Mouse (Mus musculus) urinary bladder, postnatal 4 days (tissue): ENCODE data around the gene Slit3.

Experiments used
- DNase-seq, 2 experiments: peaks; one replicate each; pipeline ENCODE4 v3.0.0; 2021 to 2022; ENCODE audit warnings: low spot score in 2 of 2

Gene Slit3

DNA sequence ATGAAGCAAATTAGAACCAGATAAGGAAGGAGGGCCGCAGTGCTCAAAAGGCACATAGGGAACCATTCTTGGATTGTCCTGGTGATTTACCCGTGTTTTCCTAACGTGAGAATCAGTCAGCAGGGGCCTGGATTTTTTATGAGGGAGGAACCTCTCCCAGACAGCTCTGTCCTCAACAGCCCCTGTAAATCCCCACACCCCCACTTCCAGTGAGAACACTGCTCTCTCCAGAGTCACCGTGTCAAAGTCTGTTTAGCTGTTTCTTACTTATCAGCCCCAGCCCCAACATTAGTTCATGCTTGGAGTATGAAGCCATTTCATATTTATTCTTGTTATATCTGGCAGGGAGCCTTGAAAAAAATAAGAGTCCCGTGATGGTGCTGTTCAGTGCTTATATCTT is 272.8 kb downstream of the Slit3 start:
- no peak for DNase-seq

DNA sequence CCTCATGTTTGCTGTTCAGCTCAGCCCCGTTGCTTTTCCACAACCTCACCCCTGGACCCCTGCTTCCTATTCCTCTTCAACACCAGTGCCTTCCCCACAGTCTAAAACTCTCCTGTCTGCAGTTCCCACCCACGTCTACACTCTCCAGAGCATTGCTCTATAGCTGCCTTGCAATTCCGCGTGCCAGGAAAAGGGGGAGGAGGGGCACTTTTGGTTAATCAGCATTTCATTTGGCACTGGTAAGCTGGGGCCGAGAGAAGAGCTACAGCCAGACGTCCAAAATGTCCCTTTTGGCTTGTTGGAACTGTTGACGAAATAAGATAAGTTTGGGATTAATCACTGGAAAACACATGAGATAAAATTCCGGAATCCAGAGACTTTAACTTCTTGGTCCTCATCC is 274.4 kb downstream of the Slit3 start:
- peak; percentile 40 to 67 for DNase-seq

DNA sequence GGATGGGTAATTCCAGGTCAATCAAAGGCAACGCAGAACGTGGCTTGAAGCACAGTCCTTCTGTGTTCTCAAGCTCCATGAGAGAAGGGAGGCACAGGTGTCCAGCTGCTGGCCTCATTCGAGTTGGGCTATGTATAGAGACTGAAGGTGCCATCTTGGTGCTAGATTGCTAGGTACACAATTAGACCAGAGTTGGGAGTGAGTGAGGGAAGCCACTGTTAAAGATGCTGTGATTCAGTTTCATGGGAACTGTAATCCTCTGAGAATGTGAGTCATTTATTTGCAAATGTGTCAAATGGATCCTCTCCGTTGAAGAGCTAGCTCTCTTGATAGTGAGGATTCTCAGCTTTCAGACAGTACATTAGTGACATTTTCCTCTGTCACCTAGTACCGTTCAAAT is 277.3 kb downstream of the Slit3 start:
- DNase-seq: no peak

DNA sequence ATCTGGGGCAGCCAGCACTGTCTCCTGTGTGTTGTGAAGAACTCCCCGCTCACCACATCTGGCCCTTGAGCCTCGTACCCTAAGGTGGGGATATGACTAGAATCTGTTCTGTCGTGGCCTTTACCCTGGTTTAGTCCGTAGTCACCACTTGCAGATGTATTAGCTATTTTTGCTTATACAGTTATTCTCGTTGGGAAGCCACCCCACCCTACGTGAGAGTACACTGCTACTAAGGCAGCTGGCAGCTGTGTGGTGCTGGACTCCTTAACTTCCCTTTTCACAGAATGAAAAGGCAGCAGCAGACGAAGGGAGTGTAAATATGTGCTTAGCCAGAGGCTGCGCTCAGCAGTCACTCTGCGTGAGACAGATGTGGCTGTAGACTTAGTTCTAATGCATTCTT is 282.5 kb downstream of the Slit3 start:
- no peak for DNase-seq

DNA sequence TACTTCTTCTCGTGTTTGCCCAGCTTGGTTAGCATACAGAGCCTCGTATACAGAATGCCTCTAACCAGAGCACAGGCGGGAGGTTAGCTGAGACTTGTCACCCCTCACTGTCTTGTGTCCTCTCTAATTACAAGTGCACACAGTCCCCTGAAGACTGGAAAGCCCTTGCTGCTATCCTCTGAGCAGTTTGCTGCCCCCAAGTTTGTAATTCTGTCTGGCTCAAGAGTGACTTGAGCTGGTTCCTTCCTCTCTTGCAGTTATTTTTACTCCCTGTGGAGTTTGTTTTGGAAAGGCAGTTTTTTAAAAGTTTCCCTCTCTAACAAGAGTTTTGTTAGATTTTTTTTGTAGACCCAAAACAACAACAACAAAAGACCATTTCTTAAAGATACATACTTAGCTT is 285.0 kb downstream of the Slit3 start:
- DNase-seq: no peak

DNA sequence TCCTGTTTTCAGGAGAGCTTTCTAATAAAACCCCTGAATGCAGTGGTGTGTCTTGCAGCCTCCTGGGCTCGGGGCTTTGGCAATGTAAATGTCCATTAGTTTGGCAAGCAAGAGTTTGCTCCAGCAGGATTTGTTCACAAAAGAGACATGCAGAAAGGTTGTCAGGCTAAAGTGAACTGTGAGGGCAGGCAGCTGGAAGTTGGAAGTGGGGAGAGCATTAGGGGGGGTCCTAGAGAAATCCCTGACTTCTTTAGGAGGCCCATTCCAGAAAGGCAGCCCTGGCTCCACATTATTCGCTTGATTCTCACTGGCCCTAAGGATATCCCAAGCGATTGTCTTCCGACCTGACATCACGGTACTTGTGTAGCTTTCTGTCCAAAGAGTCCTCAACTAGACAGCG is 285.5 kb downstream of the Slit3 start:
- DNase-seq: no peak

DNA sequence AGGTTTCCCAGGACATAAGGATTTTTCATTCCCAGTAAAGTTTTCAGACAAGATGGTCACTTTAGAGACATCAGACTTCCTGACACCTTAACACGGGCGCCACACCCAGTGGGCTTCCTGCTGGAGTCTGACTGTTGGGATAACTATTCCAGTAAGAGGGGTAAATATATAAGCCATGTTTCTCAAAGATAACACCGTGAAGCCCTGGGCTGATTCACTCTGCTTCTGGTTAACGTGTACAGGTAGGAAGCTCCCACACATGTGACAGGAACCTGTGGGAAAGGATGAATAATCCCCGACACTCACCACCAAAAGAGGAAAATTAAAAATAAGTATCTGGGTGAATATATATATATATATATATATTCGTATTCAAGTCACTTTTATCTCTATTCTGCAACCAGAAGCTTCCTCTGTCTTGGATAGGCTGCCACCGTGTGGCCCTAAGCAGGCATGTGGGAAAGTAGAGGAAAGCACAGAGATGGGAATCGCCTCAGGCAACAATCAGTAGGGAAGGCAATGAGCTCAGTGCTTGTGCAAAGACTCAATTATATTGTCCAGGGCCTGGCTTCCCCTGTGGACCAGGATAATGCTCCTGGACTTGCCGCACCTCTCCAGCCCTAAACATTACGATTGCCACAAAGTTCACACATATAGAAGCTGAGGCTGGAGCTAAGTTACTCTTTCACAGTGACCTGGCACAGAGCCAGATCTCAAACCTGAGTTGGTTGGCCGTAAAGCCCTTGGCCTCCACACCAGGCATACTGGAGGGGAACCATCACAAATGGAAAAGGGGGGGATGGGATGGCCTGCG is 286.5 kb downstream of the Slit3 start:
- peak; percentile 65 for DNase-seq

DNA sequence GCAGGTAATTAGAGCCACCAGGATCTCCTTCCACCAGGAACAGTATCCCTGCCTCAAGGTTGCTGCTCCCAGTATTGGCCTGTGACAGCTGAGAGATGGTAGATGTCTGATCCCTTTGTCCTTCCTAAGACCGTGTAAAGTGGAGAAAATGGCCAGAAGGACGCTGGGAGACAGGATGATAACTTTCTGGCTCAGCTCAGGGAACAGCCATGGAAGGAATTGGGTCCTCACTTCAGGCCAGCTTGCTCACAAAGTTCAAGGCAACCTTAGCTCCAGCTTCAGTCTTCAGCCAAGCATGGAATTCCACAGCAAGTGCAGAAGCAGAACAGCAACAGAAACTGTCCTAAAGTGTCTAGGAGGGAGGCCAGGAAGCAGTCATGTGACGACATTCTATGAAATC is 289.4 kb downstream of the Slit3 start:
- no peak for DNase-seq

DNA sequence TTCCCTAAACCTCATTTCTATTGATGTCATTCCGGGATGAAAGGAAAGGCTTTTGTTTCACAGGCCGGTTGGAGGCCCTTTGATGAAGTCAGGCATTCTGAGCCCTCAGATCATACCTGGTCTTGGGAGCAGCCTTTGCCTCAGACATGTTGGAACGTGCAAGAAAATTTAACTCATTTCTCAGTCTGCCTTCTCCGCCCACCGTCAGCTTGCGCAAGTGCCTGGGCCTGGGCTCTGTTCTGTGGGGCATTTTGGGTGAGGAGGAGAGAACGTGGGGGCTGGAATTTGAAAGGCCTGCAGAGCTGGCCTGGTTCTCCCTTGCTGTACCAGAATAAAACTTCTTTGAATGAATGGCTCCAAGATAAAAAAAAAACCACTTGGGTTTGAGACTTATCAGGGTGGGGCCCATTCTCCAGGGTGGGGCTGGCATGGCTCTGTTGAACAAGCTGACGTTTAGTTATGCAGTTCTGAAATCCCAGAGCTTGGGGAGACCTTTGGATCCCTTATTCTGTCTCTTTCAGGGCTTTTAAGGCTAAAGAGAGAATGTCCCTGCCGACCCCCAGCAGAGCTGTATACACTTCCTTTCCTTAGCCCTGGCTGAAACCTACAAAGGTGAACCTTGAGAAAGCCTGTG is 294.9 kb downstream of the Slit3 start:
- DNase-seq: no peak

DNA sequence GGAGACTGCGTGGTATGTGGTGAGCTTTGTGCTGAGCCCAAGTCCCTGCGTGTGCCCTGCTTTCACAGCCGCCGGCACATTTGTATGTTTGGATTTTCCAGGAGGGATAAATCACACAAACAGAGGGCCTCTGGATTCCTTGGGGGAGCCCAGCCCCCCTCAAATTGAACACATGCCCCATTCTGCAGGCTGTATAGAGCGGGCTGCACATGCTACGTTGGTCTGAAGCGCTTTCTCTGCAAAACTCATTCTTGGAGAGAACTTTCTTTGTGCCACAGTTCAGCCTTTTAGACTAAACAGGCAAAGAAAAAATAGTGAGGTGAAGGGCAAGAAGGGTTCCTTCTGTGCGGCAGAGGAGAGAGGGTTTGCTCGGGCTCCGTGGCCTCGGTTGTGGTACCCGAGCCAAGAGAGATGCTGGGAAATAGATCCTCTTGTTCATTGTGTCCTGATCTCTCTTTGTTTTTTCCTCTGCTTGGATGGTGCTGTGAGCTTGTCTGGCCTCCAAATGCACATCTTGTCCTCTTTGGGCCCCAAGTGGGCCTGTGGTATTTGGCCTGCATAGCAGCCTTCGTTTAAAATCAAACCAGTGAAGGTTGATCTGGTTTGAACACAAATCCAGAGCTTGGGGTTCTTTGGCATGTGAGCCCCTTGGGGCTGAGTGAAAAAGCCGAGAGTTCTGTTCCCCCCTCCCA is 295.5 kb downstream of the Slit3 start:
- peak in 1 of 2 experiments; percentile 44 for DNase-seq

DNA sequence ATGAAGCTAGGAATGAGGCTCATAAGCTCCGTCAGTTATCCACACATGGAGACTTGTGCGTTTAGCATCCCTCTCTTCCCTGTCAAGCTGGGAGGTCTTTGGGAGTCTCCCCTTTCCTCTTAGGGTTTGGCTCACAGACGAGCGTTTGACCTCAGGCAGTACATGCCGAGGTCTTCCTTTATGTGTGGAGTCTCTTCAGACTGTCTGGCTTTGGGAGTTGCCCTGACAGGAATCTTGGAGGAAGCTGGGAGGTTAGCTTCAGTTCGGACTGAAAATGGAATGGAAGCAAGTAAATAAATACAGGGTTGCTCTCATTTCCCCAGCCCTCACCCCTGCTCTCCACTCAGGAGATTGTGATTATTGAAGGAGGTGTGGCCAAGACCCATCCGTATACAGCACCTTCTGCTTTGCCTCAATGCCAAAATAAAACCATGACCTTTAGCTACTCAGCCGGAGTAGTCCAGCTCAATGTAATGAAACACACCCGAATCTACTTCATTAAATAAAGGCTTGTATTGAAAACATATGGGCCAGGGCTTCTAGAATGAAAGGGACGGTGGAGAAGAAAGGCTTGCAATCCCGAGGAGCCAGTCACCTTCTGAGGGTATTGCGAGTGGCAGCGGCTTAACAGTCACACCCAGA is 297.0 kb downstream of the Slit3 start:
- no peak for DNase-seq

DNA sequence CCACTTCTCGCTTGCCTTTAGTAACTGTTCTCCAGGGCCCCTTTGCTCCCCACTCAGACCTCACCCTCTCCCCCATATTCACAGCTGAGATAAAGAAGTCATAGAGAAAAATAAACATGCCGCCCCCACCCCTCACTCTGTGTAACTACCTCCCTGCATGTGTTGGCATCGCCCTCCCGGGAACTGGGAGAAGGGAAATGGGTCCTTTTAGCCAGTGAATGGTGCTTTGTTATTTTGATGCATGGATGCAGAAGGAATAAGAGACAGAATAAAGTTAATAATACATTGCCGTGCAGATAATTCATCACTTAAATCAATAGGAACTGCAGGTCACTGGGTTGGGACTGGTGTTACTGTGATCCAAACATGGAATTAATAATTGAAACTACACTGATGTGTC is 298.0 kb downstream of the Slit3 start:
- no peak for DNase-seq

DNA sequence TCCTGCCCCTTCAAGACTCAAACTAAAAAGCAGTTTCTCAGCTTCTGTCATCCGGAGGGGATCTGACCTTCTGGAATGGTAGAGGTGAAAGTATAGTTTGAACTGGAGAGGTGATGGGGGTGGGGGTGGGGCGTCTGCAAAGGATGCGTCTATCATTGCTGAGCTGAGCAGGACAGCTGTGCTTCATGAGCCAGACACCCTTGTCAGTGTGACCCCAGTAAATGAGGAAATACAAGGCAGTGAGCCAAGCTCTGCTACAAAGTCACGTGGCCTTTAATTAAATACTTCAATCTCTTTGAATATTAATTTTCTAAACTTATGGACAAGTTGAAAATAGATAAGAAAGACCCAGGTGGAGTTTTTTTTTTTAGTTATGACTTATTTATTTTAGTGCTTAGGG is 300.7 kb downstream of the Slit3 start:
- DNase-seq: no peak

DNA sequence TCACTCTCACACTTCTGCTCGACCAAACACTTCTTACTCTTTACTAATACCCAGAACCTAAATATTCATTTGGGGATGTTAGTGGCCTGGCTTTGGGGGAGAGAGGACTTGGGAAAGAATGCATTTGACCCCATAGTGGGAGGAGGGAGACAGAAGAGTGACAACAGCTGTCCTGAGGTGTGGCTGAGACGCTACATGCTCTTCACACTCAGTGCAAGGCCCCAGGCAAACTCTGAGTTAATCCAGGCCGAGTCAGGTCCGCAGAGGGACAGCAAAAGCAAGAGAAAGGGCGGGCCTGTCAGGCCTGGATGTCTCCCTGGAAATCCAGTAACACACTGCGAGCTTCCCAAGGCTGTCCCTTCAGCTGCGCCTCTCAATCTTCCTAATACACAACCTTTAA is 307.0 kb downstream of the Slit3 start:
- DNase-seq: no peak

DNA sequence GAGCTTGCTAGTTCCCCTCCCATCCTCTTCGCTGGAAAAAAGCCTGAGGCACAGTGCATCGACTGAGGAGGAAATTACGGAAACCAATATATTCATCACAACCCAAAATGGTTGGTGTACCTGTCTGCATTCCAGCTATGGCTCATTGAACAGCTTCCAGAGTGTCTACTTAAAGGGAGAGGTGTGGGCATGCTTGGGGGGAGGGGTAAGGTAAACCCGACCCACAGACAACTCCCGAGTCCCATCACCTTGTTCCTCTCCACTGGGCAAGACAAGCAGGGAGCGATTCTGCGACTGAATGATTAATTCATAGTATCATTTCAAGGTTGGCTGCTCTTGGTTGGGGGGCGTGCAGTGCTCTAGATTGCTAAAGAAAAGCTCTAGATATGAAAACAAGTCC is 310.1 kb downstream of the Slit3 start:
- DNase-seq: no peak

DNA sequence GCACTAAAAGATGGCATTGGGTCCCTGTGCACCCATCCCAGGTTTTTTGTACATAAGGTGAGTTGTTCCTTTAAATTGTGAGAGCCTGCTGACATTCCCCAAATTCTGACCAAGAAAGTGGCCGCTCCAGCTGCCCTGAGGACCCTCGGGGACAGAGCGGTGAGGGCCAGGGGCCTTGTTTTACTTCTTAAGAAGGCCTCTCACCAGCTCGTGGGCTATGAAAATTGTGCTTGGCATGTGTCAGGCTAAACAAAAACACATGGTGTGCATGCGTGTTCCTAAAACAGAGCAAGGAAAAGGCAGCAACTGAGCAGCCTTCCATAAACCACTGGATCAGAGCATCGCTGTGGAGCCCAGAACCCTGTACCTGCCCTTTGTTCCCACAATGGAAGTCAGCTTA is 316.5 kb downstream of the Slit3 start:
- DNase-seq: no peak

DNA sequence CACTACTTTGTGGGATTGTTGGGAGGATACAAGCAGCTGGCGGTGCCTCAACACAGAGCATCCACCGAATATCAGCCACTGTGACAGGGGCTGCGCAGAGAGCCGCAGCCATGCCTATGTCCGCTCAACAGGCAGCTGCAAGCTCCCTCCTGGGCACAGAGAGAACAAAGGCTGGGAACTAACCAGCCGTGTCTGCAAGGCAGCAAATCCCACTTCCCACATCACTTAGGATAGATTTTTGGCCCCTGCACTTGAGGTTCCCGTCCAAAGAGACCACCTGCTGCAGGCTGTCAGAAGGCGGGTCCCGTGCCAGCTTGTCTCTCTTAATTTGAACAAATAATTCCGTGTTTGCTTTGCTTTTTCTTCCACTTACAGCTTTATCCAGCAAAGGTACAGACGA is 319.2 kb downstream of the Slit3 start:
- DNase-seq: no peak

DNA sequence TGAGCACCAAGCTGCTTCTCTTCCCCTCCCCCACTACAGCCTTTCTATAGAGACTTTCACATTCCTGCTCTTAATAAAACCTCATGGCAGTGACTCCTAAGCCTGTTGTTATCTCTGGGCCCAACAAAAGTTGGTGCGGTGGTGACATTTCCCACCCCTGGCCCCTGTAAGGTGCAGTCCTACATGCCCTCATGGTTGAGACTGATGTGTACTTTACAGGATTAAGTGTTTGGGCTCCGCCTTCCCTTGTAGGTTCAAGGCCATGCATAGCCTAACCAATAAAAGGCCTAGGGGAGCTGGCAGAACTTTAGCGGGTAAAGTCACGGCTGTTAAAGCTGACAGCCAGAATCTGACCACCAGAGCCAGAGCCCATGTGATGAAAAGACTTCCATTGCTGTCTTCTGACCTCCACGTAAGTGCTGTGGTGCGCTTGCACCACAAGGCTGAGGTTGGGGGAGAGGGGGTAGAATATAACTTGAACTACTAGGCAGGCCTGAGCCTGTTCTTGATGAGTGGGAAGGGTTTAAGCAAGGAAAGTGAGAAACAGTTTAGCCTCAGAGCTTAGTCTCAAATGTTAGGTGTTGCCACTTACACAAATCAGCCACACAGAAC is 323.6 kb downstream of the Slit3 start:
- no peak for DNase-seq

DNA sequence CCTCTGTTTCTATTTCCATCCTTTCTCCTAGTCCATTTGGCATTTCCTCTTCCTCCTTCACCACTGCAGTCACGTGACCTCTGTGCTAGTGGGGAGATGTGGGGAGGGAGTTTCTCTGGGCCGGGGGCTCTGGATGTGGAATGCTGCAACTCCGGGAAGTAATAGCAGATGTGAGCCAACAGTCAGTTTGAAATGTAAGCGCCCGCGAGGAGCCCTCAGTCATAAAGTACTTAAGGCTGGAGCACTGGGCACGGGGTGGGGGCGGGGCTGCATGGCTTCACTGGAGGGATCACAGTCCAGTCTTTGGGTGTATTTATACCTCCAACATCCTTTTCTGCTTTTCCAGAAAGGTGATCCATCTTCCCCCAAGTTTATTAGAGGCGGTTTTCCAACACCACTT is 326.9 kb downstream of the Slit3 start:
- no peak for DNase-seq

DNA sequence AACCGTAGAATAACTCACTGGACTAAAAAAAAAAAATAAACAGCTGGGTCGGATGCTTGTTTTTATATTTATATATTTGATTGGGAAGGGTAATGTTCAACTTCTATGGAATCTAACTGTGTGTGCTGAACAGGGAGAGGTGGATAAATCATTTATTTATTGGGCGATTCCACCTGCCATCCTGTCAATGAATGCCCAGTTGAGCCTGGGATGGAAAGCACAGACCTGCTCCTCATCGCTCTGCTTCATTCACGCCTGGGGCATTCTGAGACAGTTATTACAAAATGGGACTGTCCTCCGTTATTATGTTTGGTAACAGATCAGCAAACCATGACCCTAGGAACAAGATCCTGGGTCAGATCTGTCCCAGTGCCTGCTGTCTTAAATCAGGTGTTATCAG is 328.2 kb downstream of the Slit3 start:
- DNase-seq: no peak

DNA sequence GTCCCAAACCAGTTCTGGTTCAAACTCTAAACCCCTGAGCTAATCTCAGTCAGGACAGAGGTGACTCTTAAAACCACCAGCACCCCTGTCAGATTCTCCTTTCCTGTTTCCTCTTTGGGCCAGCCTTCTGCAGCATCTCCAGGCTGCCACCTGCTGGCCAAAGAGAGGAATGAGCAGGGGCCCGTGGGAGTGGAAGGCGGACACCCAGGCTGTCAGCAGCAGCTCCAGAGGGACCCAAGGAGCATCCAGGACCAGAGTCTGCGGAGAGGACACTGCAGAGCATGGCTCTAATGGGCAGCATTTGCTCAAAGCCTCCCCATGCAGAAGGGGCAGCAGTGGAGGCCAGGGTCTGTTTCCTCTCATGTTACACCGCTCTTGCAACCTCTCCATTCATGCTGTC is 330.6 kb downstream of the Slit3 start:
- DNase-seq: peak; percentile 63 to 77

DNA sequence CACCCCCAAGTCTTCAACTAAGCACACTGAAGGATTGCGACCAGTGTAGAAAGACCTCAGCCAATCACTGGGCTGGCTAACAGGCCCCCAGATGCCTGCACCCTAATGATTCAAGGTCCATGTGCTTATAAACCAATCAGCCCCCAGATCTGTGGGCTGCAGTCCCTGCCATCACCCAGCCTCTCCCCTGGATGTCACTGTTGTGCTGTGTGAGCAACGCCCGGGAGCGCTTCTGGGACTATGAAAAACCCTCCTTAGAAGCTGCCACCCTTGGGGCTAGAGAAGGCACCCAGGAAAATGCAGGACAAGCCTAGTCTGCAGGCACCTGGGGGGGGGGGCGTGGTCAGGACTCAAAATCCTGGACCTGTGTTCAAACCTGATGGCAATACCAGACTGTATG is 331.4 kb downstream of the Slit3 start:
- peak in 1 of 2 experiments; percentile 24 for DNase-seq
